Mouse (Mus musculus) liver, embryonic 12.5 days (tissue): ENCODE measurements around the gene Mtf1. TPM values are rescaled to one million over a fixed set of nuclear protein-coding genes. Genes with fewer than 3 reads are reported as not detected.

Experiments
- ATAC-seq: fragments of 200-750 bp; cut with Nextera tagmentation; 2 replicates; pipeline ENCODE4 v1.8.0; 2017; ENCODE audit warnings: moderate number of reproducible peaks, mild to moderate bottlenecking, moderate library complexity
- H3K27ac ChIP-seq: fragments of 300-500 bp; sonication (generic); 2 replicates; pipeline ENCODE4 v1.5.1; 2016; ENCODE audit warnings: mild to moderate bottlenecking
- H3K27me3 ChIP-seq: fragments of 300-500 bp; sonication (generic); replicated peaks from 2 replicates; pipeline ENCODE4 v1.6.1; 2016; ENCODE audit warnings: mild to moderate bottlenecking, moderate library complexity
- H3K36me3 ChIP-seq: fragments of 300-500 bp; sonication (generic); 2 replicates; pipeline ENCODE4 v1.6.1; 2016; ENCODE audit warnings: mild to moderate bottlenecking, moderate library complexity
- H3K4me1 ChIP-seq: fragments of 300-500 bp; sonication (generic); 2 replicates; pipeline ENCODE4 v1.6.1; 2016
- H3K4me2 ChIP-seq: fragments of 300-500 bp; sonication (generic); 2 replicates; pipeline ENCODE4 v1.6.1; 2016; ENCODE audit warnings: mild to moderate bottlenecking, moderate library complexity
- H3K4me3 ChIP-seq: fragments of 300-500 bp; sonication (generic); 2 replicates; pipeline ENCODE4 v1.5.1; 2016; ENCODE audit warnings: mild to moderate bottlenecking, moderate library complexity
- H3K9ac ChIP-seq: fragments of 300-500 bp; sonication (generic); 2 replicates; pipeline ENCODE4 v1.6.1; 2016; ENCODE audit warnings: mild to moderate bottlenecking, moderate library complexity
- H3K9me3 ChIP-seq: fragments of 300-500 bp; sonication (generic); replicated peaks from 2 replicates; pipeline ENCODE4 v1.6.1; 2016; ENCODE audit warnings: mild to moderate bottlenecking, moderate library complexity
- WGBS: fragments of 180-500 bp; shearing (Covaris S2); methylation state at CpG from one replicate; pipeline ENCODE4 v1.1.7; 2016; ENCODE audit not compliant: insufficient replicate concordance; 5-methylcytosine and 5-hydroxymethylcytosine counted together
- polyA plus RNA-seq: library from polyadenylated mRNA; unstranded; fragments of >200 nt; fragmentation: Nextera tagmentation; extraction: Ambion mirVana; gene quantifications from 2 replicates; pipeline ENCODE4 v1.2.1, GENCODE M21; 2016

The Mtf1 gene
- polyA plus RNA-seq, 1 experiment from 2014 or later = 16.6 TPM

GRCm38 (mm10) chr4:124872719-124873118 lies 70.8 kb downstream of the Mtf1 start:
- 74% methylated on average over 1 of the region's 1 CpGs for WGBS

GRCm38 (mm10) chr4:124880599-124880998 lies 78.7 kb downstream of the Mtf1 start, which contains the start of gene Epha10:
Gene Epha10, plus strand, starts transcription at chr4:124880899.
- Histone ChIP-seq H3K9me3 (no peaks in the 10 kb centered on the region), H3K4me2 (peak within 1 kb of the TSS; percentile 46), H3K4me3 (peak within 1 kb of the TSS; percentile 25), H3K27ac (no peak within 1 kb of the TSS), H3K36me3 (no peaks in the 10 kb centered on the region), H3K4me1 (peaks cover 13% of the 10 kb centered on the region), H3K9ac (no peak within 1 kb of the TSS), H3K27me3 (peaks cover 70% of the 10 kb centered on the region)
- 6% methylated on average over 10 of the region's 11 CpGs for WGBS
- no peak for ATAC-seq

More at GRCm38 (mm10) chr4:124872719-124873118, 70.8 kb downstream of the Mtf1 start:
- H3K9me3 ChIP-seq = 0 out of 2 replicates have a peak, but pooled peaks cover 6% of the 10 kb centered on the region
- H3K4me1 ChIP-seq = no peaks in the 10 kb centered on the region
- no peak overlapping the region for H3K27ac ChIP-seq
- no peak overlapping the region for H3K4me2 ChIP-seq
- no peak overlapping the region for H3K4me3 ChIP-seq
- H3K27me3 ChIP-seq = no peaks in the 10 kb centered on the region
- no peak for ATAC-seq
- no peaks in the 10 kb centered on the region for H3K36me3 ChIP-seq
- H3K9ac ChIP-seq = no peak overlapping the region

- Histone ChIP-seq H3K36me3 (no peaks in the 10 kb centered on the region), H3K9ac (no peak overlapping the region), H3K27ac (no peak overlapping the region), H3K9me3 (no peaks in the 10 kb centered on the region), H3K4me3 (peak overlapping the region; percentile 25), H3K27me3 (peaks cover 78% of the 10 kb centered on the region), H3K4me2 (peak overlapping the region; percentile 46), H3K4me1 (peaks cover 13% of the 10 kb centered on the region)
- WGBS = 2% methylated on average over 37 of the region's 37 CpGs
- 0 out of 2 replicates have a peak, but pooled peaks have one; percentile 21 for ATAC-seq
Measured at GRCm38 (mm10) chr4:124881341-124881908, 79.5 kb downstream of the Mtf1 start.

GRCm38 (mm10) chr4:124882151-124882729 lies 80.3 kb downstream of the Mtf1 start:
- peaks cover 84% of the 10 kb centered on the region for H3K27me3 ChIP-seq
- H3K4me1 ChIP-seq = peaks cover 13% of the 10 kb centered on the region
- no peak overlapping the region for H3K9ac ChIP-seq
- peak overlapping the region; percentile 25; the same call in 1 of the 2 replicates for H3K4me3 ChIP-seq
- H3K9me3 ChIP-seq = no peaks in the 10 kb centered on the region
- no peak for ATAC-seq
- no peak overlapping the region for H3K27ac ChIP-seq
- peak overlapping the region; percentile 46; the same call in 1 of the 2 replicates for H3K4me2 ChIP-seq
- WGBS = 3% methylated on average over 37 of the region's 37 CpGs
- no peaks in the 10 kb centered on the region for H3K36me3 ChIP-seq

- Histone ChIP-seq H3K9ac (no peak overlapping the region), H3K27ac (no peak overlapping the region), H3K27me3 (peaks cover 91% of the 10 kb centered on the region), H3K36me3 (no peaks in the 10 kb centered on the region), H3K4me2 (no peak overlapping the region), H3K4me1 (no peaks in the 10 kb centered on the region), H3K9me3 (no peaks in the 10 kb centered on the region), H3K4me3 (no peak overlapping the region)
- WGBS = 53% methylated on average over 7 of the region's 7 CpGs
- no peak for ATAC-seq
Measured at GRCm38 (mm10) chr4:124888702-124889101, 86.8 kb downstream of the Mtf1 start.

- peaks cover 91% of the 10 kb centered on the region for H3K27me3 ChIP-seq
- H3K36me3 ChIP-seq = no peaks in the 10 kb centered on the region
- H3K27ac ChIP-seq = no peak overlapping the region
- H3K4me2 ChIP-seq = no peak overlapping the region
- 68% methylated on average over 2 of the region's 2 CpGs for WGBS
- no peaks in the 10 kb centered on the region for H3K9me3 ChIP-seq
- peaks cover 5% of the 10 kb centered on the region; the same call in 1 of the 2 replicates for H3K4me1 ChIP-seq
- H3K4me3 ChIP-seq = no peak overlapping the region
- ATAC-seq = no peak
- H3K9ac ChIP-seq = no peak overlapping the region
Measured at GRCm38 (mm10) chr4:124889935-124890334, 88.0 kb downstream of the Mtf1 start.

GRCm38 (mm10) chr4:124890831-124891230 lies 88.9 kb downstream of the Mtf1 start:
- no peak overlapping the region for H3K27ac ChIP-seq
- peaks cover 92% of the 10 kb centered on the region for H3K27me3 ChIP-seq
- peaks cover 7% of the 10 kb centered on the region; the same call in 1 of the 2 replicates for H3K4me1 ChIP-seq
- H3K9ac ChIP-seq = no peak overlapping the region
- H3K4me2 ChIP-seq = no peak overlapping the region
- H3K36me3 ChIP-seq = no peaks in the 10 kb centered on the region
- H3K9me3 ChIP-seq = no peaks in the 10 kb centered on the region
- 65% methylated on average over 5 of the region's 5 CpGs for WGBS
- no peak for ATAC-seq
- H3K4me3 ChIP-seq = no peak overlapping the region

- H3K36me3 ChIP-seq = no peaks in the 10 kb centered on the region
- no peak overlapping the region for H3K9ac ChIP-seq
- no peak overlapping the region for H3K4me3 ChIP-seq
- peaks cover 7% of the 10 kb centered on the region; the same call in 1 of the 2 replicates for H3K4me1 ChIP-seq
- H3K9me3 ChIP-seq = no peaks in the 10 kb centered on the region
- 33% methylated on average over 6 of the region's 6 CpGs for WGBS
- H3K27ac ChIP-seq = no peak overlapping the region
- ATAC-seq = no peak
- peaks cover 95% of the 10 kb centered on the region for H3K27me3 ChIP-seq
- no peak overlapping the region for H3K4me2 ChIP-seq
Measured at GRCm38 (mm10) chr4:124893769-124894168, 91.9 kb downstream of the Mtf1 start.

GRCm38 (mm10) chr4:124894508-124895428 lies 92.9 kb downstream of the Mtf1 start:
- ATAC-seq = no peak
- peaks cover 95% of the 10 kb centered on the region for H3K27me3 ChIP-seq
- no peak overlapping the region for H3K9ac ChIP-seq
- no peaks in the 10 kb centered on the region for H3K36me3 ChIP-seq
- H3K4me1 ChIP-seq = peaks cover 12% of the 10 kb centered on the region
- no peak overlapping the region for H3K27ac ChIP-seq
- H3K4me3 ChIP-seq = peak overlapping the region; percentile 43
- no peaks in the 10 kb centered on the region for H3K9me3 ChIP-seq
- H3K4me2 ChIP-seq = peak overlapping the region; percentile 50
- WGBS = 3% methylated on average over 79 of the region's 83 CpGs

- peaks cover 15% of the 10 kb centered on the region for H3K4me1 ChIP-seq
- peaks cover 87% of the 10 kb centered on the region for H3K27me3 ChIP-seq
- no peaks in the 10 kb centered on the region for H3K36me3 ChIP-seq
- H3K4me3 ChIP-seq = no peak overlapping the region
- no peak overlapping the region for H3K4me2 ChIP-seq
- H3K9me3 ChIP-seq = no peaks in the 10 kb centered on the region
- H3K27ac ChIP-seq = no peak overlapping the region
- ATAC-seq = no peak
- H3K9ac ChIP-seq = no peak overlapping the region
- 59% methylated on average over 10 of the region's 10 CpGs for WGBS
Measured at GRCm38 (mm10) chr4:124898428-124898827, 96.5 kb downstream of the Mtf1 start.
